Mouse (Mus musculus) liver, adult 2 months (tissue): ENCODE data around the gene Lmf2.

Experiments
- CTCF ChIP-seq: fragments of 200-500 bp; IDR thresholded peaks from 2 replicates; pipeline ENCODE4 v1.5.1; 2011; ENCODE audit warnings: low read depth, low read length, control low read depth
- POLR2A ChIP-seq: fragments of 200-500 bp; IDR thresholded peaks from 2 replicates; pipeline ENCODE4 v1.6.1; 2011; ENCODE audit warnings: low read length, control low read depth; ENCODE audit not compliant: insufficient read depth; ENCODE audit errors: extremely low read depth

GRCm38 (mm10) chr15:89307461-89307860 lies 48.0 kb downstream of the Lmf2 start:
- TF ChIP-seq CTCF (no peak), POLR2A (no peak)
